Mouse (Mus musculus) bone marrow macrophage, adult 2 months (primary cell): Measurements from ENCODE around the gene Ubqln4. TPM values are rescaled to one million over a fixed set of nuclear protein-coding genes. Genes with fewer than 3 reads are reported as not detected.

Experiments
- H3K27ac ChIP-seq: 2 replicates; pipeline ENCODE4 v1.5.1; 2012; ENCODE audit warnings: low read depth, low read length; ENCODE audit not compliant: insufficient read depth
- H3K4me1 ChIP-seq: 2 replicates; pipeline ENCODE4 v1.6.1; 2012; ENCODE audit warnings: low read length; ENCODE audit not compliant: control insufficient read depth, insufficient read depth
- H3K4me3 ChIP-seq: 2 replicates; pipeline ENCODE4 v1.5.1; 2012; ENCODE audit warnings: mild to moderate bottlenecking, low read length, moderate library complexity; ENCODE audit not compliant: insufficient read depth
- CTCF ChIP-seq: IDR thresholded peaks from 2 replicates; pipeline ENCODE4 v1.5.1; 2012; ENCODE audit warnings: low read depth, mild to moderate bottlenecking, low read length, moderate library complexity
- POLR2A ChIP-seq: IDR thresholded peaks from 2 replicates; pipeline ENCODE4 v1.6.1; 2012; ENCODE audit warnings: mild to moderate bottlenecking, low read depth, low read length, borderline replicate concordance
- polyA plus RNA-seq: library from polyadenylated mRNA; stranded (reverse); fragments of >200 nt; gene quantifications from 2 replicates; pipeline ENCODE4 v1.2.4, GENCODE M21; 2012; ENCODE audit not compliant: missing spikeins, insufficient read depth, insufficient read length

Gene Ubqln4
- polyA plus RNA-seq, 1 experiment, result 25.8 TPM

DNA sequence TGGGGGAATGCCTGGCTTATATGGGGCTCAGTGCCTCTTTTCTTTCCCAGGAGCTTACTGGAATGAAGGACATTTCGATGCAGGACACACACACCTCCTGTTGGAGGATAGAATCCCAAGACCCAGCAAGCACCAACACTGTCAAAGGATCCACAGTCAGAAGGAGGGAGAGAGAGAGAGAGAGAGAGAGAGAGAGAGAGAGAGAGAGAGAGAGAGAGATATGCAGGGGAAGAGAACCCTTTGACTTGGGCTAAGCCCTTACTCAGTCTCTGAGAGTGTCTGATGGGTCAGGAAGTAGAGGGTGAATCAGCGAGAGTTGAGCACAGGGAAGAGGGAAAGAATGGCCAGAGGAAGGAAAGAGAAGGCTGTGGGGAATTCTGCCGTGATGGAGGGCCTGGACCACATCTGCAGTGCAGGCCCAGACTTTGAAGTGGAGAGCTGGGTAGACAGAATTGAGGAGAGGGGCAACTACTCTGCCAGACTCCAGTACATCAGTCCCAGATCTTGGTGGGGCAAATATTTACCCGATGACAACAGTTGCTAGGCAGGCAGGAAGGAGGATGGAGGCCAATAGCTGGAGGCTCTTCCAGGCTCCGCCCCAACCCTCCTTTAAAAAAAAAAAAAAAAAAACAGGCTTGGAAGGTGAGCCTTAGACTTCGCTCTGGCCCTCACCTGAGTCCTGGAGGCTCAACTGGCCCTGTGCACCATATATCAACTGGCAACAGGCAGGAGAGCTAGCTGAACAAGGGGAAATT, 41.2 kb upstream of the Ubqln4 start:
- no peak overlapping the region for H3K4me3 ChIP-seq
- TF ChIP-seq CTCF (no peak), POLR2A (no peak)
- peaks cover 50% of the 10 kb centered on the region for H3K4me1 ChIP-seq
- H3K27ac ChIP-seq, result peak overlapping the region; percentile 85

DNA sequence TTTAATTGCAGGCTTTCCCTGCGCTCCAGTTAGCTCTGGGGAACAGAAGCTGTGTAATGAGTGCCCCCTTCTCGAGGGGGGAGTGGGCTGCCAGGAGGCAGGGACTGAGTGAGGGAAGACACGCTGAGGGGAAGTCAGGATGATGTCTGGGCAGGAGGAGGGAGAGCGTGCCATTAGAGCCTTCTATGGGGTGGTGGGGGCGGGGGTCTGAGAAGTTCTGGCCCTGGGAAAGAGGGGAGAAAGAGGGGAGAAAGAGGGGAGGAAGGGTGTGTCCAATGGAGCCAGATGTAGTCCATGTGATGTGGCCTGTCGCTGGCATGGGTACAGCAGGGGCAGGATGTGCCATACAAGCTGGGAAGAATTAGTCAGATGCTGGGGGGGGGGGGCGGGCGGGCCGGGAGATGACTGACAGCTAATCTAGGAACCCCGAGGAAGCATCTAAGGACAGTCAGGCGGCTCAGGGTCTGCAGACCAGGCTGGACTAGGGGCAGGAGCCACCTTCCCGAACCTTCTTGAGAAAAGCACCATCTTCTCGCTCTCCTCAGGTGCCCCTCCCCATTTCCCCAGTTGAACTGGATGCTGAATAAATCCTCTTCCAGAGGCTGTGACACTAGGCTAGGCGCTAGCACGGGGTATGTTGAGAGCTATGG, 40.5 kb upstream of the Ubqln4 start:
- TF ChIP-seq POLR2A (no peak), CTCF (no peak)
- H3K4me1 ChIP-seq, result peaks cover 50% of the 10 kb centered on the region

GRCm38 (mm10) chr3:88513546-88514115, 39.9 kb upstream of the Ubqln4 start:
- Histone ChIP-seq H3K4me3 (peak overlapping the region; percentile 31), H3K4me1 (peaks cover 50% of the 10 kb centered on the region), H3K27ac (peak overlapping the region; percentile 85)
- no peak for TF ChIP-seq CTCF
- TF ChIP-seq POLR2A, result no peak

More for the DNA sequence above, 40.5 kb upstream of the Ubqln4 start:
- H3K27ac ChIP-seq, result peak overlapping the region; percentile 85
- peak overlapping the region; percentile 31 for H3K4me3 ChIP-seq

GRCm38 (mm10) chr3:88514231-88515094, 39.1 kb upstream of the Ubqln4 start:
- peaks cover 47% of the 10 kb centered on the region for H3K4me1 ChIP-seq
- no peak overlapping the region for H3K4me3 ChIP-seq
- TF ChIP-seq POLR2A (no peak), CTCF (no peak)
- H3K27ac ChIP-seq, result peak overlapping the region; percentile 85

GRCm38 (mm10) chr3:88515095-88515386, 38.5 kb upstream of the Ubqln4 start:
- no peak for TF ChIP-seq POLR2A
- no peak for TF ChIP-seq CTCF
- Histone ChIP-seq H3K27ac (no peak overlapping the region), H3K4me3 (no peak overlapping the region), H3K4me1 (peaks cover 47% of the 10 kb centered on the region)

DNA sequence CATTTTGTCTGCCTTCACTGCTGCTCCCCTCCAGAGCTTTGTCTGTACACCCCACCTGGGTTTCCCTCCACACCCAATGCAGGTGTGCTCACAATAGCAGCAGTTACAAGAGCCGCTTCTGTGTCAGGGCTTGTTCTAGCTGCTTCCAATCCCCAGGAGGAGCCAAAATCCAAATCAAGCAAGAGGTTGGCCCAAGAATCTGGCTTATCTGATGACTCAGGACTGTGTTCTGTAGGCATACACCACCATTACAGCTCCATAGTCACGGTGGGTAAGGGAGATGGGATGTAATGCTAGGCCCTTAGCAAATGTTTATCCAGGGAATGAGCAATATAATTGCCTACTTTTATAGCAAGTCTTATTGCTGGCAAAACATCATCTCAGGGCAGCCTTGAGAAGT, 37.2 kb upstream of the Ubqln4 start:
- H3K4me3 ChIP-seq, result no peak overlapping the region
- peaks cover 38% of the 10 kb centered on the region for H3K4me1 ChIP-seq
- TF ChIP-seq CTCF, result no peak
- H3K27ac ChIP-seq, result no peak overlapping the region

DNA sequence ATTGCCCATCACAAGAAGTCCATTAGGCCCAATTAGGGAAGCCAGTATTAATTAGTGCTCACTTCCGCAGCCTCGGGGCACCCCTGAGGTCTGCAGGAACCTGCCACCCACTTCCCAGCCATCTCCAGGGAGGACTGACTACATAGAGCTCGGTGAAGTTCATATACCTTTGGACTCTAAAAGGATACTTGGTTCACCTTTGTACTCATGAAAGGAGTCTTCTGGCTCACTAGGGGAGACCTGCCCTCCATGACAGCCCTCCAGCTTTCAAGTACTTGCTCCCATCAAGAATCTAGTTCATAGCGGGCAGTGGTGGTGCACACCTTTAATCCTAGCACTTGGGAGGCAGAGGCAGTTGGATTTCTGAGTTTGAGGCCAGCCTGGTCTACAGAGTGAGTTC, 35.1 kb upstream of the Ubqln4 start:
- Histone ChIP-seq H3K27ac (no peak overlapping the region), H3K4me1 (peaks cover 27% of the 10 kb centered on the region), H3K4me3 (no peak overlapping the region)
- TF ChIP-seq POLR2A (no peak), CTCF (no peak)

DNA sequence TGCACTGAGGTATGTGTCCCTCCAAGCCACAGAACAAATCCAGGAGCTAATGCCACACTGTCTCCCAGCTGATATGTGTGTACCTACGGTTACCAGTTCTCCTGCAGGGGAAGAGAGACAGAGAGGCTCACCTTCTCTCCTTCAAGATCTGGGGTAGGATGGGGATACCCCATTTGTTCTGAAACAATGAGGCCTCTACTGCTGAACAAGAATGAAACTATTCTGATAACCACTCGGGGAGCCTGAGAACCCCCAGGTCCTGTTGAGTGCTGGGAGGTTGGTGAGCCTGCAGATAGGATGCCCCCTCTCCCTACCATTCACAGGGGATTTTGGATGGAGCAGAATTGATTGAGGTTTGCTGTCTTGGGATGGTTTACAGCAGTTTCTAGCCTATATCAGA, 33.5 kb upstream of the Ubqln4 start:
- Histone ChIP-seq H3K4me3 (no peak overlapping the region), H3K4me1 (peaks cover 12% of the 10 kb centered on the region), H3K27ac (no peak overlapping the region)
- TF ChIP-seq CTCF (no peak), POLR2A (no peak)

GRCm38 (mm10) chr3:88521156-88521555, 32.4 kb upstream of the Ubqln4 start:
- H3K4me3 ChIP-seq, result no peak overlapping the region
- peaks cover 8% of the 10 kb centered on the region for H3K4me1 ChIP-seq
- no peak overlapping the region for H3K27ac ChIP-seq
- TF ChIP-seq CTCF (no peak), POLR2A (no peak)

DNA sequence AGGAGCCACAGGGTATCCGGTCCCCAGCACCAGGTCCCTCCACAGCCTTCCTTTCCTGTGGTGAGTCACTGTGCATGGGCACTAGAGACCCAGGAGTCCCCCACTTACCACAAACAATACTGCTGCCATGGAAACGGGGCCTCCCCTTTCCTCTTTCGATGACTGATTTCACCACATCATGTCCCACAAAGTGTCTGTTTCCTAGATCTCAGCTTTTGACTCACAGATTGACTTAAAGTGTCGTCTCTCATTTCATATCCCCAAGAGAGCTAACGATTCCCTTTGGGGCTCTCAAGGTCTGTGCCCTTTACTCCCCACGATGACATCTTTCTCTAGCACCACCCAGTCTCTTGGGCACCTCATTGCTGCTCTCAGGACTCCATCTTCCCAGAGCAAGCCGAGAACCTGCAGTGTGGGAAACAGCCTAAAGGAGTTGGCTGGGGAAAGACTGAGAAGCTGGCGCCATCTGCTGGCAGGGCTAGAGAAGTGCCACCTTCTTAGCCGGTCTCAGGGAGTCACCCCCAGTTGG, 31.7 kb upstream of the Ubqln4 start:
- peaks cover 8% of the 10 kb centered on the region for H3K4me1 ChIP-seq

More for the DNA sequence above, 31.7 kb upstream of the Ubqln4 start:
- TF ChIP-seq POLR2A (no peak), CTCF (peak; percentile 90)
- H3K27ac ChIP-seq, result peak overlapping the region; percentile 33; the same call in 1 of the 2 replicates
- H3K4me3 ChIP-seq, result peak overlapping the region; percentile 12; the same call in 1 of the 2 replicates
